Mouse (Mus musculus): ENCODE data around the gene Msrb2. TPM values are rescaled to one million over a fixed set of nuclear protein-coding genes. Genes with fewer than 3 reads are reported as not detected.

Gene Msrb2
- polyA plus RNA-seq, 1 experiment from 2014 or later = 24.6 TPM

DNA sequence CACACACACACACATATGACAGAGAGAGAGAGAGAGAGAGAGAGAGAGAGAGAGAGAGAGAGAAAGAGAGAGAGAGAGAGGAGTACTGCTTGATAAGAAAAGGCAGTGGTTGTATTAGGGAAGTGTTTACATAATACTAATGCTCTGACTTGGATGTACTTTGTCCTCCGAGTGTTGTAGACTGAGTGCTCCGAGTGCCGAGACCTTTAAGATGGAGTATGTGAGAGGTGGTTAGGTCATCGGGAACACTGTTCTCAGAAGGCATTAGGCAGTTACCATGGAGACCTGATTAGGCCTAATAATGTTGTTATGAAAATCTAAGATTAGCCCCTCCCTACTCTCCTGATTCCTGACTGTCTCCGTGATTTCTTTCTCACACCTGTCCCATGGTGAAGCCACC is 21.1 kb upstream of the Msrb2 start:
- no peak for ATAC-seq (ENCODE audit: insufficient number of reproducible peaks, low FRiP score, low TSS enrichment, low read depth)

DNA sequence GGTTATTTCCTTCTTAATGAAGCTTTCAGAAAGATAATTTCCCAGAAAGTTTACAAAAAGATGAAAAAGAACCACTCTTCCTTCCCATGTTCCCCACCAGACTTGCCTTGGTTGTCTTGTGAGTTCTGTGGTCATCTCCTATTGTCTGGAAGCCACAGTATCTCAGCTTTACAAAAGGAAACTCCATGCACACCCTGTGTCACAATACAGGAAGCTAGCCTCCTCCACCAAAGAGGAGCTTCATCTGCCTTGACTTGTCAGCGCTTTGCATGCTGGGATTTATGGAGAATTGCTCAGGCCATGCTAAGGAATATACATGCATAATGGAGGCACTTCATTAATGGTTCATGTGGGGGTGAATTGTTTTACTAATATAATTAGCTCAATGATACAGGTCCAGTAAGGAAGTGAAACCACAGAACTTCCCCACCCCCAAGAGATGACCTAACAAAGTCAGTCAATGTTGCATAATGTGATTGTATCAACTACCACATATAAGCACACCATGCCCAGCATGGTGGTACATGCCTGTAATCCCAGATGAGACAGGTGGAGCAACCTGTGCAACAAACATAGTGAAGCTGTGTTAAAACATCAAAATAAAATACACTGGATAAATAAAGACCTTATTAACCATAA is 19.5 kb upstream of the Msrb2 start:
- H3K9ac ChIP-seq (ENCODE audit: low read length) = no peak overlapping the region
- no peak overlapping the region for H3K27ac ChIP-seq (replicated peaks; ENCODE audit: low read depth, low read length)
- no peaks in the 10 kb centered on the region for H3K36me3 ChIP-seq (ENCODE audit: control insufficient read depth, insufficient read depth, low read length)
- ATAC-seq (ENCODE audit: insufficient number of reproducible peaks, low FRiP score, low TSS enrichment, low read depth) (no peak), DNase-seq (ENCODE audit: low spot score) (no peak)
- H3K4me2 ChIP-seq (ENCODE audit: low read depth, severe bottlenecking) = no peak overlapping the region
- H3K9me3 ChIP-seq (ENCODE audit: control insufficient read depth, low read length) = no peaks in the 10 kb centered on the region
- H3K4me3 ChIP-seq (ENCODE audit: low read depth, low read length) = no peak overlapping the region
- no peaks in the 10 kb centered on the region for H3K4me1 ChIP-seq (ENCODE audit: control insufficient read depth, insufficient read depth, low read length)
- WGBS = 90% methylated on average over 1 of the region's 1 CpGs
- H3K27me3 ChIP-seq (ENCODE audit: control insufficient read depth, insufficient read depth, low read length) = no peaks in the 10 kb centered on the region

More for the DNA sequence above, 21.1 kb upstream of the Msrb2 start:
- H3K27ac ChIP-seq (replicated peaks; ENCODE audit: low read depth, low read length) = no peak overlapping the region
- no peak for DNase-seq (ENCODE audit: low spot score)
- H3K9me3 ChIP-seq (ENCODE audit: control insufficient read depth, low read length) = no peaks in the 10 kb centered on the region
- H3K4me2 ChIP-seq (ENCODE audit: low read depth, severe bottlenecking) = no peak overlapping the region
- H3K4me1 ChIP-seq (ENCODE audit: control insufficient read depth, insufficient read depth, low read length) = no peaks in the 10 kb centered on the region
- H3K36me3 ChIP-seq (ENCODE audit: control insufficient read depth, insufficient read depth, low read length) = no peaks in the 10 kb centered on the region
- no peak overlapping the region for H3K4me3 ChIP-seq (ENCODE audit: low read depth, low read length)
- no peak overlapping the region for H3K9ac ChIP-seq (ENCODE audit: low read length)
- whole genome bisulfite sequencing = 85% methylated on average over 5 of the region's 5 CpGs
- no peaks in the 10 kb centered on the region for H3K27me3 ChIP-seq (ENCODE audit: control insufficient read depth, insufficient read depth, low read length)

DNA sequence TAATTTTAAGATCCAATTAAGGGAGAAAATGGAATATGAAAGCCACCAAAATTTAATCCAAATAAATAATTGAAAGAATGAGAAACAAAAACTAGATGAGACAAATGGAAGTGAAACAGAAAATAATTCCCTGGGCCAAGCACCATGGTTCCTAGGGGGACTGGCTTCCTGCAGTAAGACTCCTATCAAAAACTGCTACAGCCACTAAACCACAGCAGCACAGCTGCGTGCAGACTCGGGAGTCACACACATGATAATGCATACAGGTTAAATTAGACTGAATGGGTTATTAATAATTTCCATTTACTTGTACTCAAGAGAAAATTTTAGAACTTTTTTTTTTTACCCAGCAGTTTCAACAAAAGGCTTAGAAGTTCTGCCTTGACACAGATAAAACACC is 18.1 kb upstream of the Msrb2 start:
- Histone ChIP-seq H3K4me3 (ENCODE audit: low read depth, low read length) (no peak overlapping the region), H3K27ac (replicated peaks; ENCODE audit: low read depth, low read length) (no peak overlapping the region), H3K36me3 (ENCODE audit: control insufficient read depth, insufficient read depth, low read length) (no peaks in the 10 kb centered on the region), H3K4me1 (ENCODE audit: control insufficient read depth, insufficient read depth, low read length) (no peaks in the 10 kb centered on the region), H3K9me3 (ENCODE audit: control insufficient read depth, low read length) (no peaks in the 10 kb centered on the region), H3K9ac (ENCODE audit: low read length) (no peak overlapping the region), H3K4me2 (ENCODE audit: low read depth, severe bottlenecking) (no peak overlapping the region), H3K27me3 (ENCODE audit: control insufficient read depth, insufficient read depth, low read length) (no peaks in the 10 kb centered on the region)
- no peak for ATAC-seq (ENCODE audit: insufficient number of reproducible peaks, low FRiP score, low TSS enrichment, low read depth)
- DNase-seq (ENCODE audit: low spot score) = no peak
- 93% methylated on average over 2 of the region's 2 CpGs for WGBS

DNA sequence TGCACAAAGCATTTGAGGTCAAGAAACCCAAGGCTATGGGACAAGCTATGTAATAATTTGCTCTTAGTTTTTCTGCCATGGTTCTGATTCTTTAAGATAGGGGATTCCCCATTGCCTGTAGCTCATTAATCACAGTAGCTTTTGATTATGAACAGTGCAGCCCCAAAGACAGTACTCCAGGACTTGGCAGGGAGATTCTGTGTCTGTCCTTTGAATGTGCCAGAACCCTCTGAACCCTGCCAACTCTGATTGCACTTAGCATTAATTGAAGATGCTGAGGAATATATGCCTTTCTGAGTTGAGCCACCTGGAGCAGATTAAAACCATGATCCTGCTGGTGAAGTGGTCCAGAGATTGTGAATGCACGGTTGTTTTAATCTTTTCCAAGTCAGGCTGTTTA is 8.4 kb upstream of the Msrb2 start:
- WGBS = 57% methylated on average over 1 of the region's 1 CpGs
- Histone ChIP-seq H3K27ac (replicated peaks; ENCODE audit: low read depth, low read length) (no peak overlapping the region), H3K36me3 (ENCODE audit: control insufficient read depth, insufficient read depth, low read length) (no peaks in the 10 kb centered on the region), H3K4me3 (ENCODE audit: low read depth, low read length) (no peak overlapping the region), H3K4me1 (ENCODE audit: control insufficient read depth, insufficient read depth, low read length) (no peaks in the 10 kb centered on the region), H3K27me3 (ENCODE audit: control insufficient read depth, insufficient read depth, low read length) (no peaks in the 10 kb centered on the region), H3K4me2 (ENCODE audit: low read depth, severe bottlenecking) (no peak overlapping the region), H3K9me3 (ENCODE audit: control insufficient read depth, low read length) (no peaks in the 10 kb centered on the region), H3K9ac (ENCODE audit: low read length) (no peak overlapping the region)
- DNase-seq (ENCODE audit: low spot score) = no peak
- ATAC-seq (ENCODE audit: insufficient number of reproducible peaks, low FRiP score, low TSS enrichment, low read depth) = no peak

DNA sequence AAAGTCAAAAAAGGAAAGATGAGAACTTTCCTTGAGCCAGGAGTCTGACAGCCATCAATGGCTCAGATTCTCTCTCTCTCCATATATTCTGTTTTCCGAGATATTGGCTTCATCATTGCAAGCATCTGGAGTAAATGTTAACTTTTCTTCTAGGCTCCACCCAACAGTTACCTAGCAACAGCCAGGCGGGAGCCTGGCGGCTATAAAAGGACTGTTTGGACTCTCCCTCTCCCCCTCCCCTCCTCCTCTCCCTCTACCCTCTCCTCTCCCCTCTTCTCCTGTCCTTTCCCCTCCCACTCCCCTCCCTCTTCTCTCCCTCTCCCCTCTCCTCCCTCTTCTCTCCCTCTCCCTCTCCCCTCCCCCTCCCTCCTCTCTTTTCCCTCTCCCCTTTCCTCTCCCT is 4.8 kb upstream of the Msrb2 start:
- Histone ChIP-seq H3K4me3 (ENCODE audit: low read depth, low read length) (no peak overlapping the region), H3K4me1 (ENCODE audit: control insufficient read depth, insufficient read depth, low read length) (no peaks in the 10 kb centered on the region), H3K27ac (replicated peaks; ENCODE audit: low read depth, low read length) (no peak overlapping the region), H3K36me3 (ENCODE audit: control insufficient read depth, insufficient read depth, low read length) (no peaks in the 10 kb centered on the region), H3K9me3 (ENCODE audit: control insufficient read depth, low read length) (no peaks in the 10 kb centered on the region), H3K4me2 (ENCODE audit: low read depth, severe bottlenecking) (no peak overlapping the region), H3K9ac (ENCODE audit: low read length) (no peak overlapping the region), H3K27me3 (ENCODE audit: control insufficient read depth, insufficient read depth, low read length) (no peaks in the 10 kb centered on the region)
- DNase-seq (ENCODE audit: low spot score) (no peak), ATAC-seq (ENCODE audit: insufficient number of reproducible peaks, low FRiP score, low TSS enrichment, low read depth) (no peak)
- 22% methylated on average over 3 of the region's 3 CpGs for whole genome bisulfite sequencing

DNA sequence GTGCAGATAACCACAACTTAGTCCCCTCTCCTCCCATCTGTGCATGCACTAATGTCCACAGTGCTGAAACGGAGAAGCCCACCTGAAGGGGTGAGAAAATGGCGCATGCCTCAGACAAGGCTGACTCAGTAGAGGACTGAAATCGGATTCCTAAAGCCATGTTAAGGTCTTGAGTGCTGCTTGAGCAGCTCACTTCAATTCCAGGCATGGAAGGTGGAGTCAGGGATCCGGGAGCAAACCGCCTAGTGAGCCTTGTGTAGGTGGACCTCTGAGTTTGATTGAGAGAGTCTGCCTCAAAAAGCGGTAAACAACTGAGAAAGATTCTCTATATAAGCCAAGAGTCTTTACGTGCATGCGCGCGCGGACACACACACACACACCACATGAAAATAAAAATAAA is 4.1 kb upstream of the Msrb2 start:
- no peak for ATAC-seq (ENCODE audit: insufficient number of reproducible peaks, low FRiP score, low TSS enrichment, low read depth)

DNA sequence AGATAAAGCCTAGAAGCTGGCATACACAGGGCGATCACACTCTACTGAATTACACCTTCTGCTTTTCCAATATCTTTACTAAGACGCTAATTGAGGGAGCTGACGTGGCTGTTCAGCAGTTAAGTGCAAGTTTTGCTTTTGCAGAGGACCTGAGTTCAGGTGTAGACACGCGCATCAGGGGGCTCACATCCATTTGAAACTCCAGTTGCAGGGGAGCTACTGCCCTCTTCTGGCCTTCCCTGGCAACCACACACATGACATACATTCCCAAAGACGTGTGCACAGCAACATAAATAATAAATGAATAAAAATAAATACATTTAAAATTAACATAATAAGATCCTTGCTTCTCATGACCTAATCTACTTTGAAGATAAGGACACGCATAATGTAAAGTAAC is 2.5 kb downstream of the Msrb2 start:
- no peak overlapping the region for H3K4me2 ChIP-seq (ENCODE audit: low read depth, severe bottlenecking)
- ATAC-seq (ENCODE audit: insufficient number of reproducible peaks, low FRiP score, low TSS enrichment, low read depth) (no peak), DNase-seq (ENCODE audit: low spot score) (no peak)
- 90% methylated on average over 7 of the region's 7 CpGs for WGBS
- H3K36me3 ChIP-seq (ENCODE audit: control insufficient read depth, insufficient read depth, low read length) = no peaks in the 10 kb centered on the region
- H3K9ac ChIP-seq (ENCODE audit: low read length) = no peak overlapping the region
- H3K9me3 ChIP-seq (ENCODE audit: control insufficient read depth, low read length) = no peaks in the 10 kb centered on the region
- H3K4me3 ChIP-seq (ENCODE audit: low read depth, low read length) = no peak overlapping the region
- H3K4me1 ChIP-seq (ENCODE audit: control insufficient read depth, insufficient read depth, low read length) = no peaks in the 10 kb centered on the region
- no peak overlapping the region for H3K27ac ChIP-seq (replicated peaks; ENCODE audit: low read depth, low read length)
- H3K27me3 ChIP-seq (ENCODE audit: control insufficient read depth, insufficient read depth, low read length) = no peaks in the 10 kb centered on the region

More for the DNA sequence above, 4.1 kb upstream of the Msrb2 start:
- no peak overlapping the region for H3K27ac ChIP-seq (replicated peaks; ENCODE audit: low read depth, low read length)
- no peaks in the 10 kb centered on the region for H3K36me3 ChIP-seq (ENCODE audit: control insufficient read depth, insufficient read depth, low read length)
- H3K4me3 ChIP-seq (ENCODE audit: low read depth, low read length) = no peak overlapping the region
- H3K9ac ChIP-seq (ENCODE audit: low read length) = no peak overlapping the region
- no peaks in the 10 kb centered on the region for H3K9me3 ChIP-seq (ENCODE audit: control insufficient read depth, low read length)
- no peak overlapping the region for H3K4me2 ChIP-seq (ENCODE audit: low read depth, severe bottlenecking)
- no peak for DNase-seq (ENCODE audit: low spot score)
- WGBS = 78% methylated on average over 11 of the region's 11 CpGs
- no peaks in the 10 kb centered on the region for H3K27me3 ChIP-seq (ENCODE audit: control insufficient read depth, insufficient read depth, low read length)
- H3K4me1 ChIP-seq (ENCODE audit: control insufficient read depth, insufficient read depth, low read length) = no peaks in the 10 kb centered on the region

DNA sequence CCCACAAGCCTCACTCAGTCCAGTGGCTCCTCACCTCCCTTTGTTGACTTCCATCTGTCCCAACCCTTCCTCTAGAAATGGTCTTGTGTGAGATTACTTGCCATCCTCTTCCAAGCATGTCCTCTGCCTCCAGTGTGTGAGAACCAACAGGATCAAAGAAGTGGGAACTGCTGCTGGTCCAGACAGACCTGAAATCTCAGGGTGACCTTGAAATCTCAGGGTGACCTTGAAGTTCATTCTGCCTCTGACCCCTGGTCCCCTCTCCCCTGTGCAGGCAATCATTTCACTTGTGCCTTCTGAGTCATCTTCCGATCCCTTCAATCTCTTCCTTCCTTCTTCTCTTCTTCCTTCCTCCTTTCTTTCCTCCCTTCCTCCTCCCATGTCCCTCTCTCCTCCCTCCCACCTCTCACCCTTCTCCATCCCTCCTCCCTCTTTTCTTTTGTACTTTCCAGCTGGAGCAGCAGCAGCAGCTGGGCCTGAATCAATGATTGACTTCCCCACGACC is 9.3 kb downstream of the Msrb2 start:
- Histone ChIP-seq H3K4me3 (ENCODE audit: low read depth, low read length) (no peak overlapping the region), H3K9me3 (ENCODE audit: control insufficient read depth, low read length) (no peaks in the 10 kb centered on the region), H3K9ac (ENCODE audit: low read length) (no peak overlapping the region), H3K4me1 (ENCODE audit: control insufficient read depth, insufficient read depth, low read length) (no peaks in the 10 kb centered on the region), H3K36me3 (ENCODE audit: control insufficient read depth, insufficient read depth, low read length) (no peaks in the 10 kb centered on the region), H3K27ac (replicated peaks; ENCODE audit: low read depth, low read length) (no peak overlapping the region), H3K4me2 (ENCODE audit: low read depth, severe bottlenecking) (no peak overlapping the region), H3K27me3 (ENCODE audit: control insufficient read depth, insufficient read depth, low read length) (no peaks in the 10 kb centered on the region)
- ATAC-seq (ENCODE audit: insufficient number of reproducible peaks, low FRiP score, low TSS enrichment, low read depth) (no peak), DNase-seq (ENCODE audit: low spot score) (no peak)
- WGBS = 75% methylated on average over 2 of the region's 2 CpGs

DNA sequence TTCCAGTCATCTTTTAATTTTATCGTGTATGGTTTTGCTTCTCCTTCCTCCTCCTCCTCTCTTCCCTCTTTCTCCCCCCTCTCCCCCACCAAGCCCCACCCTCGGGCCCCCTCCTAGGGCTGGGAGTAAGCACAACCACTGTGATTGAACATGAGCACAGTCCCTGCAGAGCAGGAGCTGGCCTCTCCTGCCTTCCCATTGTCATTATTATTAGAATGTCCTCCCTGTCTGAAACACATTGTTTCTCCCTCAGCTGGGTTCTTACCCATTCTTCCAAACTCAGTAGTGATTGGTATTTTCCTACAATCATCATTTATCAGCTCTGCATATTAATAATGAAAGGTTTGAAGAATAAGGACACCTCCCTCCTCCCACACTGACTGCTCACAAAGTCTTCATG is 9.7 kb downstream of the Msrb2 start:
- ATAC-seq (ENCODE audit: insufficient number of reproducible peaks, low FRiP score, low TSS enrichment, low read depth) (no peak), DNase-seq (ENCODE audit: low spot score) (no peak)
- Histone ChIP-seq H3K36me3 (ENCODE audit: control insufficient read depth, insufficient read depth, low read length) (no peaks in the 10 kb centered on the region), H3K27me3 (ENCODE audit: control insufficient read depth, insufficient read depth, low read length) (no peaks in the 10 kb centered on the region), H3K4me3 (ENCODE audit: low read depth, low read length) (no peak overlapping the region), H3K27ac (replicated peaks; ENCODE audit: low read depth, low read length) (no peak overlapping the region), H3K4me2 (ENCODE audit: low read depth, severe bottlenecking) (no peak overlapping the region), H3K9ac (ENCODE audit: low read length) (no peak overlapping the region), H3K4me1 (ENCODE audit: control insufficient read depth, insufficient read depth, low read length) (no peaks in the 10 kb centered on the region), H3K9me3 (ENCODE audit: control insufficient read depth, low read length) (no peaks in the 10 kb centered on the region)
- 50% methylated on average over 2 of the region's 2 CpGs for WGBS
